Mouse (Mus musculus) c-Kit-positive CD71-positive TER-119-positive erythroid progenitor cells, embryonic 14.5 days (primary cell): Measurements from ENCODE around the gene Polr2l.

ENCODE experiments used
- DNase-seq: peaks from one replicate; pipeline ENCODE4 v3.0.0-alpha.2; 2013; ENCODE audit warnings: low spot score

Polr2l gene

DNA sequence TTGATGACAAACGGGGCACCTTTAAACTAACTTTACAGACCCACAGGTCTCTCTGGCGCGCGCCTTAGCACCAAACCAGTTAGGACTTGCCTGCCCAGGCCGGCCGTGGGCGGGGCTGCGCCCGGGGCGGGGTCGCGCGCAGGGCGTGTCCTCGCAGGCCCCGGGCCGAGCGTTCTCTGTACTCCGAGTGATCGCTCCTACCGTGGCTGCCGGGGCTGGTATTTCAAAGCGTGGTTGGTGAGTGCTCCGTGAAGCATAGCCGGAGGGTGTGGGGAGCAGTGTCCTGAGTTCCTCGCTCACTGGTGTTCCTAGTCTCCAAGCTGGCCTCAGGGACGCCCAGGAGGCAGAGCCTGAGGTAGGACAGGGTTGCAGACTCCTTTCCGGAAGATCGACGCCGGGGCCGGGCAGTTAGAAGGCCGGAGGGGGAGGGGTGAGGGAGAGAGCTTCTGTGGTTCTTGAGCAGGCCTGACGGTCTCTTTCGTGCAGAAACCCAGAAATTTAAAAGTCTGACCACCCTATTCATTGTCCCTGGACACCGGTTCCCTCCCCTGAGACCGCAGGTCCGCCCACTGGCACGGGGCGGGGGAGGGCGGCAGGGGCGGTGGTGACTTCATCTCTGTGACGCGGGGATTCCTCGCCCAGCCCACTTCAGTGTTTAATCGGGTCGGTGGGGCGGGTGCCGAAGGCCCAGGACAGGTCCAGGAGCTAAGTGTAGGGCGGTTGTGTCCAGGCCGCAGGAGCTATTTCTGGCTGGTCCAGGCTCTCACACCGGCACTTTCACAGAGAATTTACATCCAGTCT, 7.5 kb downstream of the Polr2l start, which contains the start of gene Cd151:
TSS of gene Cd151 (plus strand) at position 163 of the 801 bp plus-strand sequence.
- peak; percentile 81 for DNase-seq

DNA sequence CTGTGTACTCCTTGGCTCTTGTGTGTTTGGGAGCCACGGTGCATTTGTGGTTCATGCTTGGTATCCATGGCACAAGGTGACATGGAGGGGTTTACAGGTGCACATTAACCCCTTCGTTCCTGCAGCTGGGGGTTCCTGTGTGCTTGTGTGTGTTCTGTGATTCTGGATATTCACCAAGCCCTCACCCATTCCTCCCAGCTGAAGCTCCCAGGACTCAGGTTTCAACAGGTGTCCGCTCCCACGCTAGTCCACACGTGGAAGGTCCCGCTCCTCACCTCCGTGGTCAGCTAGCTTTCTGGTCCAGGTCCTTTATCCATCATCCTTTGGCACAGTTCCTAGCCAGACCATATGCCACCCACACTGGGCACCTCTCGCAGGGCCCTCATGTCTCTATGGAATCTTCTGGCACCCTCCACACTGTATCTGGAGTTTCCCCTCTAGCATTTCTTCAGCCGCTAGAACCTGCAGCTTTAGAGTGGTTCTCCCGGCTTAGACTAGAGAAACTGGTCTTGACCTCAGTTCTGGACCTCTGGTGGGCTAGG, 8.3 kb downstream of the Polr2l start:
- no peak for DNase-seq

DNA sequence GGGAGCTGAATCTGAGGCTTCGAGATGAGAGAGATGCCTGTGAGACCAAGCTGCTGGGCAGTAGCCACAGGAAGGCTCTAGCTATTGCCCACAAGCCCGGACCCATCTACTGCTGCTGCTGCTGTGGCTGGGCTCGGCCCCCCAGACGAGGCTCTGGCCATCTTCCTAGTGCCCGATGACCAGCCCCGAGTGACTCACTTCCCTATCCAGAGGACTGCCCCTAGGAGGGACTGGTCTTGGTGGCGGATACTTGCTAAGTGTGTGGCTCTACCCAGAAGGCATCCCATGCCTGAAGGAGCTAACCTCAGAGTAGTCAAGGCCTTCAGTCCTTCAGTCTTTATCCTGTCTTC, 8.9 kb downstream of the Polr2l start:
- no peak for DNase-seq

DNA sequence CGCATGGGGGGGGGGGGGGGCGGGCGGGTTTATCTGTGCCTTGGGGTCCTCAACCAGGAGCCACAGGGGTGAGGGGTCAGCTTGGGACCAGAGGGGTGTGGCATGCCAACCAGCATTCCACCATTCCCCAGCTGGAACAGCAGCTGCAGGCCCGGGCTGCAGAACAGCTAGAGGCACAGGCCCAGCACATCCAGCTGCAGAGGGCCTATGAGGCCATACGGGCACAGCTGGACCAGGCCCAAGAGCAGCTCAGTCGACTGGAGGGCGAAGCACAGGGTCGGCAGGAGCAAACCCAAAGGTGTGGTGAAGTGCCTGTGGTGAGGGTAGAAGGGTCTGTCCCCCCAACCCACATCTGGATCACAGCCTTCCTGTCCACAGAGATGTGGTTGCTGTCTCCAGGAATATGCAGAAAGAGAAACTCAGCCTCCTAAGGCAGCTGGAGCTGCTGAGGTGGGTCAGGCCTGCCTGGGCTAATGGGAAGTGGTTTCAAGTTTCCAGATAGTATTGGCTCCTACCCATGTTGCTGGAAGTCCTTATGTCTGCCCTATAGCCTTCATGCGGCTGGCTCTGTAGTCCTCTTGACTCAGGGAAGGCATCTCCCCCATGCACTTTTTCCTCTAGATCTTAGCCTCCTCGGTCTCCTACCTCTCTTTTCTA, 9.4 kb downstream of the Polr2l start:
- DNase-seq = no peak

DNA sequence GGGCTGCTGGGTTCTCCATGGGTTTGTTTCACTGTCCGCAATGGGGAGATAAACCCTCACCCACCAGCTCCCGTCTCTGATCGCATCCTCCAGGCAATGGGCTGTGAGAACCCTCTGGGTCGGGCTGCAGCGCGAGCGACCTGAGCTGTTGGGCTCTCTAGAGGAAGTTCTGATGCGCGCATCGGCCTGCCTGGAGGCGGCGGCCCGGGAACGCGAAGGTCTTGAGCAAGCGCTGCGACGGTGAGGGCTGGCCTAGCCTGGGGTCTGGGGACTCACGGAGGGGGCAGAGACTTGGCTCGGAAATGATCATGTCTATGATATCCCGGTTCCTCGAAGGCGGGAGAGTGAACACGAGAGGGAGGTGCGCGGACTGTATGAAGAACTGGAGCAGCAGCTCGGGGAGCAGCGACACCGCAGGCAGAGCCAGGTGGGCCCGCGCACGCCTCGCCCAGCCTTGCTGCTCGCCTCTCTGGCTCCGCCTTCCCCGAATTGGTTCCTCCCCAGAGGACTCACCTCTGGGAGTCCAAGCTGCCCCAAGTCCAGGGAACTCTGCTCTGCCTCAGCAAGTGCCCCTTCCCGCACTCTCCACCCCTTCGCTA, 10.2 kb downstream of the Polr2l start:
- DNase-seq = no peak

DNA sequence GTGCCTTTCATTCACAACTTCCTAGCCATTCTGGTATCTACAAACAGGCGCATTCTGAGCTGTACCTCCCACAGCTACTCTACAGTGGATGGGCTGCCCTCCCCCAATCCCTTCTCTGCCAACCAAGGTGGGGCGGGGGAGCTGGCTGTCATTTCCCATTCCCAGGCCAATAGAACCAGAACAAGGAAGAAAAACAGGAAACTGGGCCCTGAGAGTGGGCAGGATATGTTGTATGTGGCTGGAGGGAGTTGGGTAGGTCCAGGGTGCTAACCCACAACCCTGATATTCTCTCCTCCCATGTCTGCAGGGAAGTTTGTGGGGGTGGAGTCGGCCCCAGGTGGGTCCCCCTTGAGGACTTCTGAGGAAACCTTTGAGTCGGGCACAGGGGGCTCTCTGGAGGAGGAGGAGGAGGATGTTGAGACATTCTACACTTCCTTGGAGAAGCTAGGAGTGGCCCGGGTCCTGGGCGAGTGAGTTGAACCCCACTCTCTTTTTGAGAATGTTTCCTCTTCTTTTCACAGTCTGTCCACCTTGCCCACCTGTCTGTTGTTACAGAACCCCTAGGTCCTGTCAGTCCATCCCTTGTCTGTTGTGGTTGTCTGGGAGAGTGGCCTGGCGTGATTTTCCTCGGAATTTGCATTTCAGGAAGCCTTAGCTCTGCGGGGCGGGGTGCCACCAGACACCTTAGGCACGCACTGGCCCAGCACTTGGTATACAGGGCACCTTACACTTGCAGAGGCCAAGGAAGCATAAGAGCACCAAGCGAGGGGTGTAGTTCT, 10.9 kb downstream of the Polr2l start:
- DNase-seq = no peak

DNA sequence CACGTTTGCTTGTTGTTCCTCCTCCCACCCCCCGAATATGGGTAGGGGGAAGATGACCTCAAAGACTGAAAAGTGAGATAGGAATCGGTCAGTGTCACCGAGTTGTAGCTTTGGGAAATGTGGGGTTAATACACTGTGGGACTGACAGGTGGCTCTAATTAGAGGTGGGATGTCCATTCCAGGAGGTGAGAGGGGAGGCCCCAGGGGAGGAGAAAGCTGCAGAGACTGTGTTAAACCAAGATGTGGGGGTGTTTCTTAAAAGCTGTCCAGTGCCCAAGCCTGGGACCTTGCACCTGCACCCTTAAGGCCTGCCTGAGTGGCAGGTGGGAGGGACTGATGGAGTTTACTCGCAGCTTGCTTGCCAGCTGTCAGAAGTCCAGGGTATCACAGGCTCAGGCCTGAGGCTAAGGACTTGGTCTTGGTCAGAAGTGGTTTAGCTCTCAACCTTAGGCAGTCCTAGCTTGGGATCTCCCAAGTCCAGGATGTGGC, 12.6 kb downstream of the Polr2l start:
- no peak for DNase-seq

DNA sequence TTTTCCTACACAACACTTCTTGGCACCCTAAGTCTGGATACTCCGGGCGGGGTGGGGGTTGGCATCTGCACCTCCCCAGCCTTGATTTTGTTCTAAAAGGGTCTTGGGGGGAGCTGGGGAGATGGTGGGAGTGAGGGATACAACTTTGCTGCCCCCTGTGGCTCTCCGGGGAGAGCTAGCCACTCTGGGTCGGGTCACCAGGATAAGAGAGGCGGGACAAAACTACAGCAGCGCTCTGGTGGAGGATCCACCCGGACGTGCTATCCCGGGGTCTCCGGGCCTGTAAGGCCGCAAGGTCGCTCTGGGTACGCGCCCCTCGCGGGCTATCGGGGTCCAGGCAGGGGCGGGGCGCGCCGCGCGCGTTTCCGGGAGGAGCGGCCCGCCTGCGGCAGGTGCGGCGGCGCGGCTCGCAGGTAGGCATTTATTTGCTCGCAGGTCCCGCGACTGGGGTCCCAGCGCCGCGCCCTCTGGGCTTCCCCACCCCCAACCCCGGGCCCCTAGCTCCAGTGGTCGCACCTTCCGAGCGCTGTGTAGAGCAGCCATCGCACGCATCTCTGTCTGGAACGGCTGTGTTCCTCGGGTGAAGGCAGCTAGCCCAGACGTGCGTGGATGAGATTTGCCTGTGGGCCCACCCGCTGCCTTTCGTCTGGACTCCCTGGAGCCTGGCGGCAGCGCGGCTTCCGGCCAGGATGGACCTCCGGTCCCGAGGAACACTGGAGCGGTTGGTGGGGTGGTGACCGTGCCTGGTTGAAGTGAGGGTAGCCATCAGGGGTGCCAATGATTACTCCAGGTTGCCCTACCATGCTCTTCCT, 13.2 kb downstream of the Polr2l start:
- no peak for DNase-seq

DNA sequence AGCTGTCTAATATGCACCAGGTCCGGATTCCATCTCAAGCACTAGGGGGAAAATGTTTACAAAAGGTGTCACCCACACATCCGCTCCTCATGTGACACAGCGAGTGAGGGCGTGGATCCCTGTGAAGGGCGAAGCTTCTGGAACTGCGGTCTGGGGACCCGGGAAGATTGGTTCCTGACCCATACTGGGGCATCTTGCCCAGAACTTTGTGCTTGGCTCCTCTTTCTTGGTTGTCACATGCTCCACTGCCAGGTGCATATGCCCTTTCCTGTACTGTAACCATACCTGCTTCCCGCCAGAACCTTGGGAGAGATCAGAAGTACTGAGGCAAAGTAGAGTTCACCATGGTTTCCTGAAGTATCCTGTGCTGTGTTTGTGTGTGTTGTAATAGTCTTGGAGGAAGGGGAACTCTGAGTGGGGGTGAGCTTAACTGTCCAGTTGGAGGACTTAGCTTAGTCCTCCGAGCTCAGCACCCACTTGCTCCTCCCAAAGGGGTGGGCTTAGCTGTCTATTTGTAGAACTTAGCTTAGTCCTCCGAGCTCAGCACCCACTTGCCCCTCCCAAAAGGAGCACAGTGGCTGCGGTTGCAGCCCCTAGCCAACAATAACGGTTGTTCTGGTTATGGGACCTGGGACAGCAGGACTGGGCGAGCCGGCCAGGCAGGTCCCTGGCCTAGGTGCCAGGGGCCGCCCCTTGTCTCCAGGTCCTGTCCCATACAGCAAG, 14.4 kb downstream of the Polr2l start, which contains the start of gene Cracr2b:
TSS of gene Cracr2b (plus strand) at position 704 of the 723 bp plus-strand sequence.
- DNase-seq = no peak

DNA sequence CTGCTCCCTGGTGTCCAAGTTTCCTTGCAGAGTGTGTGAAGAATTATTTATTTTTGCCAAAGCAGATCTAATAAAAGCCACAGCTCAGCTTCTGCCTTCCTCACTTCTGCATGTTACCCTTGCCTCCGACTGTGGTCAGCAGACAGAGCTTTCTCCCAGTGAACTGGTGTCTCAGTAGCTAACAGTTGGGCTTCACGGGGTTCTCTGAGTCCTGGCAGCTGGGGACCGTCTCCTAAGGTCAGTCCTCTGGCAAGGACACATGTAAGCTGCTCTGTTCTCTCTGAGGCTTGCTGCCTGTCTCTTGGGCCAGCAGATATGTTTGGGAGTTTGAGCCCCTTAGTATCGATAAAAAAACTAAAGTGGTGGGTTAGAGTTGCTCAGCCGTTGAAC, 14.9 kb downstream of the Polr2l start:
- DNase-seq = no peak

DNA sequence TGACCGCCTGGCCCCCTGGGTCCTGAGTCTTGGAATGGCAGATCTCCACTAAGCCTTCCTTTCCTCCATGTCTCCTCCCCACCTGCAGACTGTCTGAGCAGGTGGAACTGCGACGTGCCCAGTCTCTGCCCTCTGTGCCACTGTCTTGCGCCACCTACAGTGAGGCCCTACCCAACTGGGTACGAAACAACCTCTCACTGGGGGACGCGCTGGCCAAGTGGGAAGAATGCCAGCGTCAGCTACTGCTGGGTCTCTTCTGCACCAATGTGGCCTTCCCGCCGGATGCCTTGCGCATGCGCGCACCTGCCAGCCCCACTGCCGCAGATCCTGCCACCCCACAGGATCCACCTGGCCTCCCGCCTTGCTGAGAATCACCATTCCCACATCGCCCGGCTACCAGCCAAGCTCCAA, 15.6 kb downstream of the Polr2l start:
- DNase-seq = no peak

DNA sequence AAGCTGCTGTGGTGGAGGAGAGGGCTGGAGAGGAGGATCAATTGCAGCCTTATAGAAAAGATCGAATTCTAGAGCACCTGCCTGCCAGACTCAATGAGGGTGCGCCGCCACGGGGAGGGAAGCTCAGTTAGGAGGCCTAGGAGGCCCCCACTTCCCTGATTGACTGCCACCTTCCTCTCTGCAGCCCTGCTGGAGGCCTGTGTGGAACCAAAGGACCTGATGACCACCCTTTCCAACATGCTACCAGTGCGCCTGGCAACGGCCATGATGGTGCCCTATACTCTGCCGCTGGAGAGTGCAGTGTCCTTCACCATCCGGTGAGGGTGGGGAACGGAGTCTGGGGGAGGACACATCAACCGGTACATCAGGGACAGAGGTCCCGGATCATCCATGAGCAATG, 16.3 kb downstream of the Polr2l start:
- DNase-seq = no peak

DNA sequence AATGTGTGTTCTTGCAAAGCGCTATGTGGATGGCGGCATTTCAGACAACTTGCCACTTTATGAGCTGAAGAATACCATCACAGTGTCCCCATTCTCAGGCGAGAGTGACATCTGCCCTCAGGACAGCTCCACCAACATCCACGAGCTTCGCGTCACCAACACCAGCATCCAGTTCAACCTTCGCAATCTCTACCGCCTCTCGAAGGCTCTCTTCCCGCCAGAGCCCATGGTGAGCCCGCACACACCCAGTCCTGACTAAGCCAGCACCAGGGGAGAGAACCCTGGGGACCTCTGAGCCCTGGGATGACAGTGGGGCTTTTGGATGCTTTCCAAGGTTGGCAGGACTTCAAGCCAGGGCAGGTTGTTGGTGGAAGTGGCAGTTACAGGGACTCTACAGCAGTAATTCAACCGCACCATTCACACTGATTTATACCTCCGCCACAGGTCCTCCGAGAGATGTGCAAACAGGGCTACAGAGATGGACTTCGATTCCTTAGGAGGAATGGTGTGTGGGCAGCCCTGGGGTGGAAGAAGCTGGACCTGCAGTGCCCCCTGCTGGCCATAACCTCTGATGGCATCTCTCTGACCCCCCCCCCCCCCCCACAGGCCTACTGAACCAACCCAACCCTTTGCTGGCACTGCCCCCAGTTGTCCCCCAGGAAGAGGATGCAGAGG, 16.8 kb downstream of the Polr2l start:
- no peak for DNase-seq

DNA sequence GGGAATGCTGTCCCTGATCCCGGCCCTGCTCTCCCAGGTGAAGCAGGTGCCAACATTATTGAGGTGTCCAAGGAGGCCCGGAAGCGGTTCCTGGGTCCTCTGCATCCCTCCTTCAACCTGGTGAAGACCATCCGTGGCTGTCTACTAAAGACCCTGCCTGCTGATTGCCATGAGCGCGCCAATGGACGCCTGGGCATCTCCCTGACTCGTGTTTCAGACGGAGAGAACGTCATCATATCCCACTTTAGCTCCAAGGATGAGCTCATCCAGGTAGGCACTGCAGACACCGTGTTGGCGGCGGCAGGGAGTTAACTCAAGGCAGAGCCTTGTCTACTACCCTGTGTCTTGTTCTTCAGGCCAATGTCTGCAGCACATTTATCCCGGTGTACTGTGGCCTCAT, 17.7 kb downstream of the Polr2l start:
- no peak for DNase-seq

DNA sequence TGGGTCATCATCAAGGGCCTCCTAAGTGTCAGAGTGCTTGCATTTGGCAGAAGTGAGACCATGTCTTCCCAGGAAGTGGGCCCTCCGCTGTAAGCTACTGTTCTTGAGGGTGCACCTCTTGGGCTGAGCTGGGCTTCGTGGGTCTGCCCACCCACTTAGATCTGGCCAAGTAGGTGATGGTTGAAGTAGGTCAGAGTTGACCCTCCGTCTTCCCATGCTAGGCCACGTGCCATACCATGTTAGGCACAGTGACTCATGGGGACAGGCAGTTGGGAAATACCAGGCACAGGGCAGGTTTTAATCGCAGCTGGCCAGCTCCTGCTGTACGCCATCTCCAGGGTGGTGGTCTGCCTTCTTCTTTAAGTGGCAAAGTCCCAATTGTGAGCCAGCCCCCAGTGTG, 18.2 kb downstream of the Polr2l start:
- DNase-seq = no peak

DNA sequence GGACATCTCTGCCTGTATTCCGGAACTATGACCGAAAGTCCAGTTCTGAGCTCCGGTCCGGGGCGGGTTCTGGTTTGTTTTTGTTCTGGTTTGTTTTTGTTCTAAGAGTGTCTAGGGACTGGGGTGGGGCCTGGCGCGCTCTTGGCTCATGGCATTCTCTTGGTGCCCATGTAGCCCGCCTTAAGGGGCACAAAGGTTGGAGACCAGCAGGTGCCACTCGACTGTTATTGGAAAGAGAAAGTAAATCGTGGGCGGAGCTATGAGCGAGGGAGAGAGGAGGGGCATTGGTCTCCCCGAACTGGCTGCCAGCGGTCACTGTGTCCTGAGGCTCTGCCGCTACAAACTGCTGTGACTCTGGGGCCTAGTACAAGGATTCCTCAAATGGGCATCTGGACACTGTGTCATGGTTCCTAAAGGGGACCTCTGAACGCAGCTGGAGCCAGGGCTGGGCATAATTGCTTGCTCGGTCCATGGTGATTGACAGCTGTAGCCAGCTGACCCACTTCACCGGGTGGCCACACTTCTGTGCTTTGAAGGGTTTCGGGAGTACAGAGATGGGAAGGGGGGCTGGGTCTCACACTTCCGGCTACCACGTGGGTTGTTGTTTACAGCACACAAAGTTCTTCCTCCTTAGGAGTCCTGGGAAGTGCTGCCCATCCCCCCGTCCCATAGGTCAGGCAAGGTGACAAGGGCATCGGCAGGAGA, 19.2 kb downstream of the Polr2l start:
- no peak for DNase-seq

DNA sequence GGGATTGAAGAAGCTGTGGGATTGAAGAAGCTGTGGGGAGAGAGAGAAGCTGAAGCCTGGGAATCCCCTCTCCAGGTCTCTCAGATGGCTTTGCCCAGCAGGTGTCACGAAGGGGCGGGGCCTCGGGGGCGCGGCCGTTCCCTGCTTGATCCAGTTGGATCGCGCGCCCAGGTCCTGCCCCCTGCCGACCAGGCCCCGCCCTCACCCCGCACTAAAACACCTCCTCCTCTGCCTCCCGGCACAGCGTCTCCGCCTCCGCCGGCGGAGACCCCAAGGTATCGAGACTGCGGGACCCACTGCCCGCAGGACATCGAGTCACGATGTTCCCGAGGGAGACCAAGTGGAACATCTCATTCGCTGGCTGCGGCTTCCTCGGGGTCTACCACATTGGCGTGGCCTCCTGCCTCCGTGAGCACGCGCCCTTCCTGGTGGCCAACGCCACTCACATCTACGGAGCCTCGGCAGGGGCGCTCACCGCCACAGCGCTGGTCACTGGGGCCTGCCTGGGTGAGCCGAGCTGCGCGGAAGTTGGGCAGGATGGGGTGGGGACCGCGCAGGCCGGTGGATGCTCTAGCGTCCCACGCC, 19.9 kb downstream of the Polr2l start, which contains the start of gene Pnpla2:
TSS of gene Pnpla2 (plus strand) at position 232 of the 585 bp plus-strand sequence.
- peak; percentile 90 for DNase-seq

DNA sequence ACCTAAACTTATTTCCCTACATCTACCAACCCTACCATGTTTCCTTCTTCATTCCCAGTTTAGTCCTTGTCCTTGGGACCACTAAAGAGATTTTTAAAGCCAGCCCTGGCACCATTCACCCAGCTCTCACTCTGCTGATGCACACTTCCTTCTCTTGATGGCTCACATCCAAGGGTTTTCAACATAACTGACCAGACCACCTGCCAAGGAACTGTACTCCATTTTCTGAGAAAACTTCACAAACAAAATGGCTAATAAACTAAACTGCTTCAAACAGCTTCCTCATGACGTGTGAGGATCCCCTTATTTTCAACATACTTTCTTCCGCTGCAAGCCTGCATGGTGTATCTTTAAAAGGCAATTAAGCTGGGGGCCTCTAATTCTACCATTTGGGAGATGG, 21.3 kb downstream of the Polr2l start:
- DNase-seq = no peak

DNA sequence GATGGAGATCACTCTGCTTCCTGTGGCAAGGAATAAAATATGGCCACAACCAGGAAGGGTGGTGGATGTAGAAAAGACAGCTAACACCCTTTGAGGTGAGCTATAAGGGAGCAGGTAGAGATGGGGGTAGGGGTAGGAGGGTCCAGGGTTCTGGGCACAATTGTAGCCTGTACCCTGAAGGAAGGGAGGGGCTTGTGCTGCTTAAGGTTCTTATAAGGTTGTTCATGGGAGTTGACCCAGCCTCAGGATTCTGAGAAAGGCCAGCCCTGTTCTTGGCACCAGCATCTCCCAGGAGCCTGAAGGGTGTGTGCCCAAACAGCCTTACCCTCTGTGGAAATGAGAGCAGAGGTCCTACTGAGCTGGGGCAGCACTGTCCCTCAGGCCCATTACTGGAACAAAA, 23.0 kb downstream of the Polr2l start:
- DNase-seq = no peak
